Mouse (Mus musculus) ZHBTc4 (cell line): ENCODE results near the gene Fam181b.

Experiments used
- DNase-seq: peaks from one replicate; pipeline ENCODE4 v3.0.0-alpha.2; 2011; ENCODE audit warnings: low read depth, low spot score

The Fam181b gene

DNA sequence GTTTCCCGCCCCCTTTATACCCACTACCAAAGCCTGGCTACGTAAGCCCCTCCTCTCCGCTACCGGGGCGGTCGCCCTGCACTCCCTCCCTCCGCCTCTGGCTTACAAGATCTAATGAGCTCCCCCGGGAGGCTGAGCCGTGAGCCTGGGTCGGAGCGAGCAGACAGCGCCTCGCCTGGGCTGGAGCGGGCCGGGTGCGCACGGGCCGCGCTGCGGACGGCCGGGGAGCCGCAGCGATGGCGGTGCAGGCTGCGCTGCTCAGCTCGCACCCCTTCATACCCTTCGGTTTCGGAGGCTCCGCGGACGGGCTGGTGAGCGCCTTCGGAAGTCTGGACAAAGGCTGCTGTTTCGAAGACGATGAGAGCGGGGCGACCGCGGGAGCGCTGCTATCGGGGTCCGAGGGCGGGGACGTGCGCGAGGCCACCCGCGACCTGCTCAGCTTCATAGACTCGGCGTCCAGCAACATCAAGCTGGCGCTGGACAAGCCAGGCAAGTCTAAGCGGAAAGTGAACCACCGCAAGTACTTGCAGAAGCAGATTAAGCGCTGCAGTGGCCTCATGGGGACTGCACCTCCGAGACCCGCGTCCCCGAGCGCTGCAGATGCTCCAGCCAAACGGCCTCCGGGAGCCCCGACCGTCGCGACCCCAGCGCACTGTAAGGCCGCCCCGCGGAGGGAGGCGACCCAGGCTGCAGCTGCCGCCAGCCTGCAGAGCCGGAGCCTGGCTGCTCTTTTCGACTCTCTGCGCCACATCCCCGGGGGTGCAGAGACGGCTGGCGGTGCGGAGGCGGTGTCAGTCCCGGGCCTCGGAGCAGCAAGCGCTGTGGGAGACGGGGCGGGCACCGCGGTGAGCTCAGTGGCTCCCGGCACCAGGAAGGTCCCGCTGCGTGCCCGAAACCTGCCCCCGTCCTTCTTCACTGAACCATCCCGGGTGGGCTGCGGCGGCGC, at the start of gene Fam181b:
Gene Fam181b, plus strand, starts transcription at position 81 of the 946 bp plus-strand sequence.
- peak; percentile 94 for DNase-seq

DNA sequence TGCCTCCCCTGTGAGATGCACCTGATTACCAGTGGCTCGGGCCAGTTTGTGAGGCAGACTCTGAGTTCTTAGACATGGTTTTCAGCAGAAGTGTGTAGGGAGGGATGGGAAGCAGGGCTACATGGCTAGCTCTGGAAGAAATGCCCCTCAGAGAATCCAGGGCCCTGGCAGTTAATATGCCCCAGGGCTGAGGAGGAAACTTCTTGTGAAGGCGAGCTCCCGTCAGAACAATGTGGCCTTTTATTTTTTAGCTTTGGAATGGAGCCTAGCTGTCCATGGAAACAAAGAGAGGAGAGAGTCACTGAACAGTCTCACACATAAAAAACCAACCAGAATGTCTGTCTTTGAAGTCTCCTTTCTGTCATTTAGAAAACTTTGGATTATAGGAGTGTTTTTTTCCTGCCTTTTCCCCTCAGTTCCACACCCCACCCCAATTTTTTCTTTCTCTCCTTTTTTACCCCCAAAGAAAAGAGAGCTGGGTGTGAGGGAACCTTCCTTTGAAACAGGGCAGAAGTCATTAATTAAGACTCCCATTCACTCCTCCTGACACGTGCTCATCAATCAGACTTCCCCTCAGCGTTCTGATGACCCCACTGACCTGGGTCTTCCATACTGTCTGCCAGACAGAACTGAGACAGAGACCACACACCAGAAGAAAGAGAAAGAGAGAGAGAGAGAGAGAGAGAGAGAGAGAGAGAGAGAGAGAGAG, 41.7 kb upstream of the Fam181b start:
- DNase-seq: peak; percentile 6

DNA sequence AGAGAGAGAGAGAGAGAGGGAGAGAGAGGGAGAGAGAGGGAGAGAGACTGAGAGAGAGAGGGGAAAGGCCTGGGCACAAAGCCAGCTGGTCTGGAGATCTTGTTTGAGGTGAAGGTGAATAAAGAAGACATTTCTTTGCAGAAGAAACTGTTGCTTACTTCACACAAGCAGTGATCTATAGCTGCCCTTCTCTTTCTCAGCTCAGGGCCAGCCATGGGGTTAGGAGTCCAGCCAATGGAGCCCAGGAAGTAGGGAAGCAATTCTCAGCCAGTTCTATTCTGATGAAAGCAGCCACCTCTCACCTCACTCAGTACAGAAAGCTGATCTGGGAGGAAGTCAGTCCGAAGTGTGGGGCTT, 41.2 kb upstream of the Fam181b start:
- no peak for DNase-seq

DNA sequence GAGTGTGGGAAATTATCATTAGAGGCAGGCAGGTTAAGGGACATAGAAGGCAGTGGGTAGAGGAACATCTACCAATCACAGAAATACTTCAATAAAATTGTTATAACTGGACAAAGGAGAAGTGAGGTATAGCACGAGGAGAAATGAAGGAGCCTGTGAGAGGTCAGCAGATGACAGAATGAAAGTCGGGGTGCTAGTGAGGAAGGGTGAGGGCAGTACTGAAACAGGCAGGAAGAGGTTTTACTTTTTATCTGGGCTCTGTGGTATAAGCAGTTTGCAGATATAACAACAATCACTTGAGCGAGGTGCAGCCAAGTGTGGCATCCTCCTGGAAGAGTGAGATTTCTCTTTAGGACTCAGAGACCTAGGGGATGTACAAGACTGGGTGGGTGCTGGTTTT, 40.1 kb upstream of the Fam181b start:
- DNase-seq: no peak

DNA sequence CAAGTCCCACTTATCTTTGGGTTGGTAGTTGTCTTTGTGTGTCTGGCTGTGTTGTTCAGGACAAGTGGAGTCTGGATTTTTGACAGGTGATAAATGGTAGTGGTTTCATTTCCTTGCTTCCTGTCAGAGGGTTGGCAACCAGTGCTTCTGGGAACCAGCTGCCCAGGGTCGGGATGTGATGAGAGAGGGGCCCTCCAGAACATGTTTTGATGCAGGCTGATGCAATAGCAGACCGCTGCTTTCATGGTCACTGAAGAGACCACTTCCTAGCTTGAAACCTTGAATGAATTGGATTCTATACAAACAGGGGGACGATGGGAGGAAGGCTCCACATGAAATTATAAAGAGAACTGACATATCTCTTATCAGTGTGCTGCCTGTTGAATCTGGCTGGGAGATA, 35.3 kb upstream of the Fam181b start:
- no peak for DNase-seq

DNA sequence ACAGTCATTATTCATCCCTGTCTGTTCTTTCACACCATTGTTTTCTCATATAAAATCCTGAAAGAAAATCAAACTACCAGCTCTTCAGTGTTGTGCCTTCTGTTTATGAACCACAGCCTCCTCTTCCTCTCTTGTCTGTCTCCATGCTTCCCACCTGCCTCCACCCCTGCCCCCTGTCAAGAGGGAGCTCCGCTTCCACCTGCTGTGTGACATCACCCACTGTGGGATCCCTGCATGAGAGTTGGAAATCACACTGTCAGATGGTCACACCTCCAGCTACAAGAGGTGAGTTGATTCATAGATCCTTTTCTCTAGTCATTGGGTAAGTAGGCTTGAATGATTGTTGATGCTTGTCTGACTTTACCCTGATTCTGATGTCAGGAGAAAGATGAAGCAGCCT, 34.9 kb upstream of the Fam181b start:
- no peak for DNase-seq

DNA sequence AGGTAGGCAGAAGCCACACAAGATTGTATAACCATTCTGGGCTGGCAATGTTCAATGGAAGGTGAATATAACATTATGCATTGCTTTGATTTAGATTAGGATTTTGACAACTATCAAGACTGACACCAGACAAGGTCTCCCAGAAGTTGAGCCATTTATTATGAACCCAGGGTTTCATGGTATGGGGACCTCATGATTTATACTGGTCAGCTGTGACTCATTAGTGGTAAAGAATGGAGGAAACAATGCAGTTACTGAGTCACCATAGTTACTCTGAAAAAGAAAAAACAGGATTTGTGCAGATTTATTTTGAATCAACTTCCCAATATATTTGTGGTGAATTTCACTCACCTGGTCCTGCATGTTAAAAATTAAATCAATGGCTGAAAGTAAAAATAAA, 18.8 kb upstream of the Fam181b start:
- no peak for DNase-seq

DNA sequence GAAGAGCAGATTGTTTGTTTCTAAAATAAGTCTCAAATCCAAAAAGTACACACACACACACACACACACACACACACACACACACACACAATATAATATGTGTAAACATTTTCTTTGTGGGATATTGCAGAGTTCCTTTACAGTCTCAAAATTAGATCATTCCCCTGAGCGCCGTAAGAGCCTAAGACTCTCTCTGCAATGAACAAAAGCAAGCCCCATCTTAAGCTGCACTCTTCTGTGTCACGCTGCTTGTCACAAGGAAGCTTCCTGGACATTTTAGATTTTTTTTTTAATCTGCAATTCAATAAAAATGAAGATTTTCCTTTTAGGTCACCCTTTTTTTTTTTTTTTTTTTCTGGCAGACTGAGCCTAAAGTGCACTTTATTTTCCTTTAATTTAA, 17.9 kb upstream of the Fam181b start:
- DNase-seq: no peak

DNA sequence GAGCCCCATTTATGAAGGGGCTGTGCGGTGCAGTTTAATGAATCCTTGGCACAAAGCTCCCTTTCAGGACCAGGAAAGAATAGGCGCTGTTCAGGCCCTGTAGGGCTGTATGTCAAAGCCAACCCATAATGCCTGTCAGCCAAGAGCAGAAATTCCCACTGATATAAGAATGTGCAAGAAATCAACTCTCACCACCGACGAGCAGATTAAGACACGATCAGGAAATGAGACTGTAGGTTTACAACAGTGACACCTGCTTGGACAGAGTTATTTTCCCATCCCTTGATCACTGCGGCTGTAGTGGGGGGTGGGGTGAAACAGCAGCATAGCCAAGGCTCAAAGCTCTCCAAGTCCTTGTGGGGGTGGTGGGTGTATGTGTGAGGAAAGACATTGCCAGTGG, 17.5 kb upstream of the Fam181b start:
- DNase-seq: peak; percentile 5

DNA sequence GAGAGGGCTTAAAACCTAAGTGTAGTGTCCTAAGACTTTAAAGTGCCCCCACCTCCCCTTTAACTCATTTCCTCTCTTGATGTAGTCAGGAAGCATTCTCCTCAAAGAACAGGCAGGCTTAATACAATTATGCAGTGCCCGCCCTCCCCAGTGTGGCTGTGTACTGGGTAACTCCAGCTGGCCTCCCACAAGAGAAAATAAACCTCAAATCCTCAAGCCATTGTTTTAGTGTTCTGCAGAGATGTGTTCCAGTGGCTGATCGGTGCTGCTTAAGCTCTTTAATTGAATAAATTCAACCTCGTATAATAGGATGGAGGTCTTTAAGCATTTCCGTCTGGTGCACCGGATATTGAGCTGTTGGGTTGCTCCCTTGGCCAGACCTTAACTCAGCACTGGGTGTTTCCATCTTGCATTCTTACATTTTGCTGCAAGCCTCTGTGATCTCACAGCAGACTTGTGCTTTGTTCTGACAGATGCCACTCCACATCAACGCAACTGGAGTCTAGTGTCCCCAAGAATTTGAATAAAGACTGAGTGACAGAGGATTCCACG, 12.1 kb upstream of the Fam181b start:
- peak; percentile 45 for DNase-seq

DNA sequence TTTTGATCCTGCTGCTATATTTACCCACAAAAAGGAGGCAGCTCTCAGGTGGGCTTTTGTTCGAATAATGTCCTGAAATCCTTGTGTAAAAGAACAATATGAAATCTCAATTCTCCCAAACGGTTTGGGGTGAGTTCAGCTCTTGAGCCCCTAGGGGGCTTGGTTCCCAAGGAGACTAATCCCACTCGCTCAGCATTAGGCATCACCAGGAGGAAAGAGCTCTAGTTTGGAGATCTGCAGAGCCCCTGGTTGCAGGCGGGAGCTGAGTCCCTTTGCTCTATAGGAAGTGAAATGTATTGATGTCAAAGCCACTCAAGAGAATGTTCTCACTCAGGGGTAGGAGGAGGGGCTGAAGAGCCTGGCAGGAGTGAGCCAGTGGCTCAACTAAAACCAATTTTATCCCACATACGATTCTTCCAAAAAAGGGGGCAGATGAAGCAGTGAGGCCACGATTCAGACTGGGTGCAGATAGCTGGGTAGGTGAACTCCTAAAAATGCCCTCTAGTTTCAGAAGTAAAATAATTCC, 3.2 kb upstream of the Fam181b start:
- DNase-seq: no peak

DNA sequence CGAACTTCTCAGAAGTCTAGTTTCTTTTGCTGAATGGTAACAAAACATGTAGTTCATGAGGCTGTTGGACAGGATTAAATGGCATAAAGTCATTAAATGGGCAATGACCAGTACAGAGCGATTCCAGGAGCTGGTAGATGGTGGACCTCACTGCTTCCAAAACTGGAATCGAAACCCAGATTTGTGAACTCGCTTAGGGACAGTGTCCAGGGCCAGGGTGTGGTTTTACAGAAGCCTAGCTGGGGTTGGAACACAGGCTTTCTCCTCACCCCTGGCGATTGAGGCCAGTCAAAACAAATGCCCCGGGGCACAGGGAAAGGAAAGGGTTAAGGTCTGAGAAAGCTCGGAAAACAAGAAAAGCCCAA, 263 bp upstream of the Fam181b start:
- no peak for DNase-seq

DNA sequence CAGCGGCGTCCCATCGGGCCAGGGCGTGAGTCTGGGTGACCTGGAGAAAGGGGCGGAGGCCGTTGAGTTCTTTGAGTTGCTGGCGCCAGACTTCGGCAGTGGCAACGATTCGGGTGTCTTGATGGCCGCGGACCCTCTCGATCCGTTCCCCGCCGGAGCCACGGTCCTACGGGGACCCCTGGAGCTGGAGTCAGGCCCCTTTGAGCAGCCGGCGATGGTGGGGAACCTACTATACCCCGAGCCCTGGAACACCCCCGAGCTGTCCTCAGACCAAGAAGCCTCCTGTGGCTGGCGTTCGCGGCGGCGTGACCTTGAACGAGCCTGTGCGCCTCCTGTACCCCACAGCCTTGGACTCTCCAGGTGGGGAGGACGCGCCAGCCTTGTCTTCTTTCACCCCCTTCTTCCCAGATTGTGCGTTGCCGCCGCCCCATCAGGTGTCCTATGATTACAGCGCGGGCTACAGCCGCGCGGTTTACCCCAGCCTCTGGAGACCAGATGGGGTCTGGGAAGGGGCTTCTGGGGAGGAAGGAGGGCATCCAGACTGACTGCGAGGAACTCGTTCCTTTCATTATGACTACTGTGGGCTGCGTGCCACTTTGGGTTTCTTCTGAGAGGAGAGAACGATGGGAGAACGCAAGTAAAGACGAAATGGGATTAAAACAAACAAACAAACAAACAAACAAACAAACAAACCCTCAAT, 1.2 kb downstream of the Fam181b start:
- no peak for DNase-seq

DNA sequence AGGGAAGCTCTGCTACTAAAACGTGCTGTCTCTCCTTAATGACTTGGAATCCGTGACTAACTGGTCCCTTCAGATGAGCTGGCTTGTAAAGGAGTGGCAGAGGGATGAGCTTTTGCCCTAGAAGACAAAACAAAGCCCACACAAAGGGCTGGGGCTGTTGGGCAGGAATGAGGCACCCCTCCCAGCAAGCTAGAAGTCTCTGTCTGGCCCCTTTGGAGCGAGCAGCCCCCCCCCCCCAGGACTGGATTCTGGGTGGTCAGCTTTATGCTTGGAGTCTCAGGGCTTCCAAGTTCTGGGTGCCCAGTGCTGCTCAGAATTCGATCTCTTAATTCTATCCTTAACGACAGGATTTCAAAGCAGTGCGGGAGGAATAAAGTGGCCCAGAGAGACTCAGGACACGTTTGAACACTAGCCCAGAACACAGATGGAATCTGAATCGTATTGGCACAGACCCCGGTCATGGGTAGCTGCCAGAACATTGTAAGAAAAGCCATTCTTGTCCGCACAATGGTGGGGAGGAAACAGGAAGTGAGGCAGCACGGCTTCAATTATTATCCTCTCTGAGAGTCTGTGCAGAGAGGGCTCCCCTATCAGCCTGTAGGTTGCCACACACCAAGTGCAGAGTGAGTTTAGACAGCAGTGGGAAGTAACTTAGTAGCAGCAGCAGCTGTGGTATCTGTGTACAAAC, 13.8 kb downstream of the Fam181b start:
- no peak for DNase-seq

DNA sequence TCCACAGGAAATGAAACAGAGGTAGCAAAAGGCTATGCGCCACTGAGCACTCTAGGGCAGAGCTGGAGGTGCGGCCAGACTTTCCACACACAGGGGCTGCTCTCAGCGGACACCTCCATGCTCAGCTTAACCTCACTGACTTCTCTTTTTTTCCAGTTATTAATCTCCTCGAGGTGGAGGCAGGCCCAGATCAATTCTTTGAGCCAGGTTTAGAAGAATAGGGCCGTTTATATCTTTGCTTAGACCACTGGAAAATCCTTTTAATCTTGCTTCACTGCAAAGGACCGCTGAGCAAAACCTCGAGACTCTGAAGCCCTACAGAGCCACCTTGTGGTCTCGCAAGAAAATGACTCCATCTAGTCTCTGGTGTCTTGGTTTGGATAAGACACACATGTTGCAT, 15.8 kb downstream of the Fam181b start:
- peak; percentile 68 for DNase-seq

DNA sequence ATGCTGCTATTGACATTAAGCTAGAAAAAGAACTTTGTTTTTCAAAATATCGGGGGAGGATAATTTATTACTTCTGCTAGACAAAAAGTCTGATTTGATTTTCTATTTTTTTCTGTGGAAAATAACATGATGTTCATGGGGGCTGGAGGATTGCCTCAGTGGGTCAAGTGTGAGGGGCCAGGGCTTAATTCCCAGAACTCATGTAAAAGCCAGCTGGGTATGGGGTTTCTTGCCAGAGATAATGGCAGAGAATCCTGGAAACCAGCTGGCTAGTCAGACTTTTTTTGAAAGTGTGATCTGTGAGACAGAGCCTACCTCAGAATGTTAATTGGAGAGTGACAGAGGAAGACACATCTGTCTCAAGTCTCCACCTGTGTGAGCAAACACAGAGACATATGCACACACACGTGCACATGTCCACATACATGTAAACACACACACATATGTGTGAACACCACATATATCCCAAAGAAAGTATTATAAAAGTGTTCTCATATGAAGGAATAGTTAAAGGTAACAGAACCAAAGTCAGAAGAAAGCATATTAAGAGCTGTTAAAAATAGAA, 25.2 kb downstream of the Fam181b start:
- DNase-seq: no peak

DNA sequence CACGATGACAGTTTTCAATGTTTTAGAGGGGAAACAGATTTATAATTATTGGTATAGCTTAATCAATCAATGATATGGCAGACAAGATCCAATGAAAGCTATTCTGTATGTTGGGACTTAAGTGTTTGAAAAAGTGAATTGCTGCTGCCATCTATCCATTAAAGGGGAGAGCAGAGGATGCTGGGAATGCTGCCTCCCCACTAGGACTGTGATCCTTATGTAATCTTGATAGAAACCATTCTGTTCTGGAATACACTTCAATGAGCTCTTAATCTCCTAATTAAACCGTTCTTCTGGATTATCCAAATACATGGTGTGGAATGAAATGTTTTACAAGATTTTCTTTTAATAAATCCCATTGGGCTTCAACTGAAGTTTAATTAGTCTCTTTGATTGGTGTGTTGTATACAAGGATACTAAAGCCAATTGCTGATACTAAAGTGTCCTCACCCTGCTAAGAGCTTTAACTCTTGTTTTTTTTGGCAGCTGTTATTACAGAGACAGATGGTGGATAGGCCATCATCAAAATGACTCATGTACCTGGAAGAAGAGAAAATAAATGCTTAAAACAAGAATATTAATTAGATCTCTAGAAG, 30.8 kb downstream of the Fam181b start:
- DNase-seq: no peak

DNA sequence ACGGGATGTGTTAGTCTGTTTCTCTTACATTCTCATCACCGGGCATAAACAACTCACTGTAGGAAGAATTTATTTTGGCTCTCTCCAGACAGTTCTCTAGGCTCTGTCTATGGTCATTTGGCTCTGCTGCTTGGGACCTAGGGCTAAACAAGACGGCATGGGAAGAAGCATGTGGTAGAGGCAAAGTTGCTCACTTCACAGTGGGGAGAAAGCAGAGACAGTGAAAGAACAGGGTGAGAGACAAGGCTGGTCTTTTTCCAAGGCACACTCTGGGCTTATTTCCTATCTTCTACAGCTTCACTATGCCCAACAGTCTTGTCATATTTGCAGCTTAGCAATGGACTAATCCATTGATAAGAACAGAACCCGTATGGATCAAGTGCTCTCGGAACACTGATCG, 31.4 kb downstream of the Fam181b start:
- DNase-seq: no peak

DNA sequence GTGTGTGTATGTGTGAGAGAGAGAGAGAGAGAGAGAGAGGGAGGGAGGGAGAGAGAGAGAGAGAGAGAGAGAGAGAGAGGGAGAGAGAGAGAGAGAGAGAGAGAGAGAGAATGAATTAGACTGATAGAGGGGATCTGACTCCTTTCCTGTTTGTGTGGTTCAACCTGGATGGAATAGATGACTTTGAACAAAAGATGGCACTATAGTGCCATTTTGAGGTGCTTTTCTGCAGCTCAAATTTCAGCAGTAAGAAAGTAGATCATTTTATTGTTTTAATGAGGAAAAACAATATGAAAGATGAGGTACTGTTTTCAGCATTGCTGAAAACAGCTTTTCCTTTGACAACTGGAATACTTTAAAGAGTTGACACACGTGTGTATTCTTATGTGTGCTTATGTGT, 37.9 kb downstream of the Fam181b start:
- no peak for DNase-seq

DNA sequence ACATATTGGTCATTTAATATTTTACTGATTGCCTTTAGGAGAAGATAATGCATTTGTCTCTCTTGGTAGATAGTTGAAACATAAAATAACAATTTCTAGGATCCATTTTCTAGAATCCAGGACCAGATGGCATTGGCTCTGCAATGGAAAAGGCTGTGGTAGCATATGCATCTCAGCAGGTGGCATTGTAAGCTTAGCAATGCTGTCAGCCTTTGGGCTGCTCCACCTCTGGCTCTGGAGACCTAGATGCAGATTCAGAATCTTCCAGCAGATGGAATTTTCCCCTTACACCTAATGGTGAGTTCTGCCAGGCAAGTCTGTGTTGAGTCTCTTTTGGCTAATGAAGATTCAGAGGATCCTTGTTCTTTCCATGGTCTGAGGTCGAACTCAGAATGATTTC, 44.3 kb downstream of the Fam181b start:
- peak; percentile 40 for DNase-seq
